Mouse (Mus musculus): ENCODE measurements at regions not wholly inside any gene's neighbourhood (a gene's known extent, or its start where the extent isn't known, plus 50 kb on each side); places are given as distances from the start of the nearest gene placed in this dataset.

DNA sequence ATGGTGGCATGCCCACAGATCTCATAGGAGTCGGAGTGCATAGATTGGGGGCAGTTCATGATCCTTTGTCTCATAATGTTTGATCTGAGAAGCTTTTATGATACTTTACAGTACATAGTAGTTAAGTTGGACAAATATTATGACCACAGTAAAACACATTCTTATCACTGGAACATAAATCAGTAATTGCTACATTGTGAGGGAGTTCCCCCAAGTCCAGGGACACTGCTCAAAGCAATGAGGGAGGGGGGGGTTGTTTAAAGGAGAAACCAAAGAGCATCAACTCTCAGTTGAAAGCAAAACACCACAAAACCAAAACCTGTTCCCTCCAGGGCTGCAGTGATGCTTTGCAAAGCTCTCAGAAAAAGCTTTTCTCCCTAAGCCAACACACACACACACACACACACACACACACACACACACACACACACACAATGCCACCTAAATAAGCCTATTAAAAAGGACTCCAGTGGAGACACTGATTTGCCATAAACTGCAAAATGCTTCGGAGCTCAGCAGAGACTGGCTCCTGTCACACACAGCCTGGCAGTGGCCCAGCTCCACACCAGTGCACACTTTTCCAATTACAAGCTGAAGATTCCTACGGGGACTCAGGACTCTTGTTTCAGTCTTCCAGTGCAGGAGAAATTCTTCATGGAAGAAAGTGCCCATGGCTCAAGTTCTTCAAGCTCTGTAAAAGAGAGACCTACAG is 167.1 kb upstream of the Hnrnpa3 start:
- TF ChIP-seq POLR2A (IDR thresholded peaks at IDR 0.05; ENCODE audit: low read depth, low read length) (no peak), CTCF (IDR thresholded peaks at IDR 0.05; ENCODE audit: extremely low read depth, insufficient read length, insufficient replicate concordance, low read depth, low read length) (no peak)

All from small intestine, adult 2 months (tissue).